Mouse (Mus musculus) intestine, embryonic 15.5 days (tissue): Measurements from ENCODE around the gene Wdr46. TPM values are rescaled to one million over a fixed set of nuclear protein-coding genes. Genes with fewer than 3 reads are reported as not detected.

Experiments
- ATAC-seq: fragments of 200-750 bp; cut with Nextera tagmentation; 2 replicates; pipeline ENCODE4 v1.8.0; 2017; ENCODE audit warnings: moderate TSS enrichment, moderate library complexity
- H3K27ac ChIP-seq: fragments of 300-500 bp; sonication (generic); 2 replicates; pipeline ENCODE4 v1.5.1; 2015; ENCODE audit warnings: mild to moderate bottlenecking, inconsistent platforms
- H3K27me3 ChIP-seq: fragments of 300-500 bp; sonication (generic); replicated peaks from 2 replicates; pipeline ENCODE4 v1.6.1; 2015; ENCODE audit warnings: inconsistent platforms
- H3K36me3 ChIP-seq: fragments of 300-500 bp; sonication (generic); 2 replicates; pipeline ENCODE4 v1.6.1; 2015; ENCODE audit warnings: inconsistent platforms
- H3K4me1 ChIP-seq: fragments of 300-500 bp; sonication (generic); replicated peaks from 2 replicates; pipeline ENCODE4 v1.6.1; 2015; ENCODE audit warnings: inconsistent platforms
- H3K4me2 ChIP-seq: fragments of 300-500 bp; sonication (generic); replicated peaks from 2 replicates; pipeline ENCODE4 v1.6.1; 2015; ENCODE audit warnings: mild to moderate bottlenecking, inconsistent platforms
- H3K4me3 ChIP-seq: fragments of 300-500 bp; sonication (generic); replicated peaks from 2 replicates; pipeline ENCODE4 v1.5.1; 2015; ENCODE audit warnings: inconsistent platforms
- H3K9ac ChIP-seq: fragments of 300-500 bp; sonication (generic); 2 replicates; pipeline ENCODE4 v1.6.1; 2015; ENCODE audit warnings: inconsistent platforms
- H3K9me3 ChIP-seq: fragments of 300-500 bp; sonication (generic); 2 replicates; pipeline ENCODE4 v1.6.1; 2016; ENCODE audit warnings: inconsistent platforms
- WGBS: fragments of 180-500 bp; shearing (Covaris S2); methylation state at CpG from one replicate; pipeline ENCODE4 v1.1.7; 2015; 5-methylcytosine and 5-hydroxymethylcytosine counted together
- polyA plus RNA-seq: library from polyadenylated mRNA; unstranded; fragments of >200 nt; fragmentation: Nextera tagmentation; extraction: Ambion mirVana; gene quantifications from 2 replicates; pipeline ENCODE4 v1.2.1, GENCODE M21; 2015

Wdr46 gene
- polyA plus RNA-seq, 1 experiment from 2014 or later: 37.1 TPM

- no peak for ATAC-seq
- no peaks in the 10 kb centered on the region for H3K27me3 ChIP-seq
- H3K27ac ChIP-seq: 0 out of 2 replicates have a peak overlapping the region, but pooled peaks have one; percentile 13
- H3K9ac ChIP-seq: no peak overlapping the region
- H3K4me1 ChIP-seq: peaks cover 38% of the 10 kb centered on the region
- peak overlapping the region; percentile 57; the same call in 1 of the 2 replicates for H3K4me3 ChIP-seq
- H3K36me3 ChIP-seq: peaks cover 46% of the 10 kb centered on the region
- 73% methylated on average over 13 of the region's 13 CpGs for WGBS
- peak overlapping the region; percentile 77 for H3K4me2 ChIP-seq
- H3K9me3 ChIP-seq: no peaks in the 10 kb centered on the region
Observed at GRCm38 (mm10) chr17:33914969-33915391, 25.5 kb upstream of the Wdr46 start.

GRCm38 (mm10) chr17:33915671-33916250 lies 24.7 kb upstream of the Wdr46 start, which contains the start of the genes Tapbp and Zbtb22:
TSS of gene Tapbp (plus strand) at chr17:33915899.
TSS of gene Zbtb22 (plus strand) at chr17:33915904.
- no peaks in the 10 kb centered on the region for H3K27me3 ChIP-seq
- peak within 1 kb of the TSS; percentile 57 for H3K4me3 ChIP-seq
- H3K9ac ChIP-seq: peak within 1 kb of the TSS; percentile 53
- peak; percentile 93 for ATAC-seq
- WGBS: under 1% methylated on average over 34 of the region's 34 CpGs
- peak within 1 kb of the TSS; percentile 83 for H3K27ac ChIP-seq
- peak within 1 kb of the TSS; percentile 77 for H3K4me2 ChIP-seq
- H3K4me1 ChIP-seq: peaks cover 33% of the 10 kb centered on the region
- H3K9me3 ChIP-seq: no peaks in the 10 kb centered on the region
- peaks cover 46% of the 10 kb centered on the region for H3K36me3 ChIP-seq

GRCm38 (mm10) chr17:33916294-33916693 lies 24.2 kb upstream of the Wdr46 start:
- H3K4me1 ChIP-seq: peaks cover 34% of the 10 kb centered on the region
- no peaks in the 10 kb centered on the region for H3K27me3 ChIP-seq
- H3K27ac ChIP-seq: peak overlapping the region; percentile 83
- H3K36me3 ChIP-seq: peaks cover 42% of the 10 kb centered on the region
- peak overlapping the region; percentile 57 for H3K4me3 ChIP-seq
- WGBS: 2% methylated on average over 20 of the region's 20 CpGs
- no peaks in the 10 kb centered on the region for H3K9me3 ChIP-seq
- H3K9ac ChIP-seq: peak overlapping the region; percentile 53
- H3K4me2 ChIP-seq: peak overlapping the region; percentile 77
- peak; percentile 13 for ATAC-seq

GRCm38 (mm10) chr17:33916847-33917655 lies 23.4 kb upstream of the Wdr46 start:
- H3K9ac ChIP-seq: peak overlapping the region; percentile 53
- 74% methylated on average over 31 of the region's 31 CpGs for WGBS
- H3K27me3 ChIP-seq: no peaks in the 10 kb centered on the region
- H3K4me2 ChIP-seq: peak overlapping the region; percentile 77
- H3K9me3 ChIP-seq: no peaks in the 10 kb centered on the region
- H3K27ac ChIP-seq: no peak overlapping the region
- H3K4me1 ChIP-seq: peaks cover 33% of the 10 kb centered on the region
- ATAC-seq: no peak
- H3K4me3 ChIP-seq: peak overlapping the region; percentile 57
- peaks cover 35% of the 10 kb centered on the region for H3K36me3 ChIP-seq

- no peak overlapping the region for H3K4me3 ChIP-seq
- WGBS: 81% methylated on average over 18 of the region's 18 CpGs
- H3K4me2 ChIP-seq: 0 out of 2 replicates have a peak overlapping the region, but pooled peaks have one; percentile 77
- no peak overlapping the region for H3K27ac ChIP-seq
- no peaks in the 10 kb centered on the region for H3K27me3 ChIP-seq
- no peak overlapping the region for H3K9ac ChIP-seq
- H3K4me1 ChIP-seq: peaks cover 33% of the 10 kb centered on the region
- ATAC-seq: no peak
- H3K36me3 ChIP-seq: peaks cover 29% of the 10 kb centered on the region
- no peaks in the 10 kb centered on the region for H3K9me3 ChIP-seq
Observed at GRCm38 (mm10) chr17:33917656-33918292, 22.7 kb upstream of the Wdr46 start.

GRCm38 (mm10) chr17:33918293-33919203 lies 21.9 kb upstream of the Wdr46 start:
- peak overlapping the region; percentile 65; the same call in 1 of the 2 replicates for H3K4me3 ChIP-seq
- H3K36me3 ChIP-seq: peaks cover 23% of the 10 kb centered on the region
- H3K4me2 ChIP-seq: peak overlapping the region; percentile 98
- WGBS: 60% methylated on average over 37 of the region's 37 CpGs
- no peaks in the 10 kb centered on the region for H3K9me3 ChIP-seq
- peak overlapping the region; percentile 77 for H3K27ac ChIP-seq
- no peak for ATAC-seq
- peaks cover 33% of the 10 kb centered on the region for H3K4me1 ChIP-seq
- H3K27me3 ChIP-seq: no peaks in the 10 kb centered on the region
- H3K9ac ChIP-seq: peak overlapping the region; percentile 61; the same call in 1 of the 2 replicates

GRCm38 (mm10) chr17:33919351-33920281 lies 20.8 kb upstream of the Wdr46 start:
- no peaks in the 10 kb centered on the region for H3K27me3 ChIP-seq
- WGBS: under 1% methylated on average over 52 of the region's 52 CpGs
- no peaks in the 10 kb centered on the region for H3K9me3 ChIP-seq
- ATAC-seq: peak; percentile 55
- peak overlapping the region; percentile 61 for H3K9ac ChIP-seq
- H3K4me3 ChIP-seq: peak overlapping the region; percentile 65
- H3K36me3 ChIP-seq: peaks cover 14% of the 10 kb centered on the region; the same call in 1 of the 2 replicates
- peak overlapping the region; percentile 98 for H3K4me2 ChIP-seq
- peak overlapping the region; percentile 77 for H3K27ac ChIP-seq
- peaks cover 32% of the 10 kb centered on the region for H3K4me1 ChIP-seq

GRCm38 (mm10) chr17:33920282-33921097 lies 20.0 kb upstream of the Wdr46 start:
- ATAC-seq: peak; percentile 20; the same call in 1 of the 2 replicates
- H3K27me3 ChIP-seq: no peaks in the 10 kb centered on the region
- WGBS: under 1% methylated on average over 36 of the region's 36 CpGs
- H3K4me1 ChIP-seq: peaks cover 26% of the 10 kb centered on the region
- peak overlapping the region; percentile 65 for H3K4me3 ChIP-seq
- no peaks in the 10 kb centered on the region for H3K9me3 ChIP-seq
- H3K27ac ChIP-seq: peak overlapping the region; percentile 77
- H3K9ac ChIP-seq: peak overlapping the region; percentile 61
- H3K4me2 ChIP-seq: peak overlapping the region; percentile 98
- H3K36me3 ChIP-seq: peaks cover 13% of the 10 kb centered on the region

GRCm38 (mm10) chr17:33921361-33921760 lies 19.1 kb upstream of the Wdr46 start:
- Histone ChIP-seq H3K9me3 (no peaks in the 10 kb centered on the region), H3K9ac (no peak overlapping the region), H3K27ac (no peak overlapping the region), H3K27me3 (no peaks in the 10 kb centered on the region), H3K4me1 (peaks cover 26% of the 10 kb centered on the region), H3K36me3 (peaks cover 14% of the 10 kb centered on the region), H3K4me2 (no peak overlapping the region), H3K4me3 (no peak overlapping the region)
- 88% methylated on average over 7 of the region's 7 CpGs for WGBS
- ATAC-seq: no peak
